Mouse (Mus musculus) megakaryocyte, adult 5-6 weeks (primary cell): ENCODE data around the gene Spred2. TPM values are rescaled to one million over a fixed set of nuclear protein-coding genes. Genes with fewer than 3 reads are reported as not detected.

Source experiments
- ATAC-seq: 2 replicates; pipeline ENCODE4 v1.8.0; 2016; ENCODE audit warnings: mild to moderate bottlenecking, inconsistent platforms; ENCODE audit not compliant: poor library complexity, severe bottlenecking
- total RNA-seq, 2 experiments: library from RNA; stranded (forward) in 1 of 2; stranded (reverse) in 1 of 2; fragments of 153-499, 151-499 nt in 1 of 2; fragments of 221-1000, 200-1000 nt in 1 of 2; gene quantifications; 2 replicates each; pipeline versions ENCODE4 v1.2.3 to v1.2.4; 2015 to 2017

The Spred2 gene
- total RNA-seq (2015) (7.0 and 7.6 TPM in 2 replicates), total RNA-seq (2017) (2.3 and 2.4 TPM in 2 replicates)

- ATAC-seq: peak; percentile 41
Observed at GRCm38 (mm10) chr11:19923888-19924756, at the start of gene Spred2. TSS of gene Spred2 (plus strand) at chr11:19924375.

GRCm38 (mm10) chr11:19875551-19875950, 48.6 kb upstream of the Spred2 start:
- no peak for ATAC-seq

DNA sequence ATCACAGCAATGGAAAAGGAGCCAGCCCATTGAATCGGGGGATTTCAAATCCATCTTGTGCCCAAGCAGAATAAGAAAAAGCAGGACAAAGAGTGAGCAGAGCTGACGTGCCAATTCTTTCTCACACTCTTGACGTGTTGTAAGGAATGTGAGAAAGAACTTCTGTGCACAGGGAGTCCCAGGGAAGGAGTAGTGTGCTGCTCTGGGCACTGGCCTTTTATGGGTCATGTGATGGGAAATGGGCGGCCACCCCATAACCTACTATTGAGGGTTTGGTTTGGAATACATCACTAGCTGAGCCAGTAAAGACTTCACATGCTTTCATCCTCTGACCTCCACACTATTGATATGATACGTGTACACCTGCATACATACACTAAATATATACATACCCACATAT, 48.2 kb upstream of the Spred2 start:
- no peak for ATAC-seq

DNA sequence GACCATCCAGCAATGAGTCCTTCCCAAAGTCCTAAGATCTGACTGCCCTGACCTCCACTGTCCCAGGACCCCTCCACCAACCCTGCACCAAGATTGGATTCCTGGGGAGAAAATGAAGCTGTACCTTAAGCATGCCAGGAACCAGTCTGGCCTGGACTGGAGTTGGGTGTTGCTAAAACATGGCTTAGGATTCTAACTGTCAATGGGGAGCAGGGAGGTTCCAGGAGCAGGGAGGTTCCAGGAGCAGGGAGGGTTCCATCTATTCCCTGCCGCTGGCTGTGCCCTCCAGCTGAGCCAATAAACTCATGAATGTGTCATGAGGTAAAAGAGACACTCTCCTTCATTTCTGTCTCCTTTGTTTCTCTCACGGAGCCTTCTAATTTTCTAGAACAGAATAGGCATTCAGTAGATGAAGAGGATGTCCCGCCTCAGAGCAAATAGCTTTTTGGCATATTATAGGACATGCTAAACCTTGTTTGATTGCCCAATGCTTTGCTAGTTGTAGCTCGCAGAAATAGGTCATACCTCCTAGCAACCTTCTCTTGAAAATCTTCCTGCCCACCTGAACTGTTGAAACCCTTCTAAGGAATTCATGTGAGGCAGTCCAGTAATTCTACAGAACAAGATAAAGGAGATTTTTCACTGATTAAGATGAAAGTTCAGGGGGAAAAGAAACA, 46.8 kb upstream of the Spred2 start:
- ATAC-seq: no peak

DNA sequence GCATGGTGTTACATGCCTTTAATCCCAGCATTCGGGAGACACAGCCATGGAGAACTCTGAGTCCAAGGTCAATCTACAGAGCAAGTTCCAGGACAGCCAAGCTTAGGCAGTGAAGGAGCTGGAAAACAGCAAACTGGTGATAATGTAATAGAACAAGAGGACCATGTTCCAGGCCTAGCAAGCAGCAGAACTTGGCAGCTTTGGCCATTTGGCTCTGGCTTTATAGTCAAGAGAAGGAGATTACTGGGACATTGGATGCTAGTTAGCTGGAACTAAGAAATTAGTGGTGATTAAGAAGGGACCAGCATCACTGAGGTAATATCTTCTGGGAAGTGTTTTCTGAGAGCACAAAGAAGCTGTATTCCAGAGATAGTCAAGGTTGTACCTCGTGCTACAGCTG, 42.8 kb upstream of the Spred2 start:
- no peak for ATAC-seq

- peak; percentile 49; the same call in 1 of the 2 replicates for ATAC-seq
Observed at GRCm38 (mm10) chr11:19890700-19891406, 33.3 kb upstream of the Spred2 start.

GRCm38 (mm10) chr11:19893233-19893632, 30.9 kb upstream of the Spred2 start:
- no peak for ATAC-seq

DNA sequence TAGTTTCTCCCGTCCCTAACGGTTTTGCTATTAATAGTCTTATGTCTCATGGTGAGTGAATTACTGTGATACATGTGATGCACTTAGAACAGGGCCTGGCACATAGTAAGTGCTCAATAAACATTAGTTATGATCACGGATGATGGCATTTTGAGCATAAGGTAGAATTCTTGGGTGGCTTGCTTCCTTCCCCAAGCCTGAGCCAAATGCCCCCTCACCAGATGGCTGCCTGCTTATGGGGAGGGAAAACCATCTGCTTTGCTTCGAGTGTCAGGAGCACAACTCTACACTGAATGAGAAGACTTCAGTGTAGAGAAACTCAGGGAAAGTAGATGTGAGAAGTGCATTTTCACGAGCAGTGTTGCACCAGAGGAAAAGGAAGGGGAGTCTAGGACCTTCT, 24.6 kb upstream of the Spred2 start:
- no peak for ATAC-seq

- no peak for ATAC-seq
Observed at GRCm38 (mm10) chr11:19900712-19901111, 23.5 kb upstream of the Spred2 start.

GRCm38 (mm10) chr11:19911216-19911615, 13.0 kb upstream of the Spred2 start:
- ATAC-seq: no peak

DNA sequence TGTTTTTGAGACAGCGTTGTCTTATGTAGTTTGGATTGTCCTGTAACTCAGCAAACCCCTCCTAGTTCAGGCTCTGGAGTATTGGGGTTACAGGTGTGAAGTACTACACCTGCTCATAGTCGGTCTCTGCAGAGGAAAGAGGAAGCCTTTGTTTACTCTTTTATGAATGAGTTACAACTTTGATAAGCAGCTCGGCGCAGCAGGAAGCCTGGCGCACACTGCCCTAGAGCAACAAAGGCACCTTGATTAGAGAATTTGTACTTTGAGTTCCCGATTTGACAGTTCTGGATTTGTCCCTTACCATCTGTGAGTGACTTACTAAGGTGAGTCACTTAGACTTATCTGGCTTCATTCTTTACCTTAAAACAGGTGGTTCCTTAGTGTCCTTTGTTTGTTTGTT, 12.0 kb upstream of the Spred2 start:
- no peak for ATAC-seq

DNA sequence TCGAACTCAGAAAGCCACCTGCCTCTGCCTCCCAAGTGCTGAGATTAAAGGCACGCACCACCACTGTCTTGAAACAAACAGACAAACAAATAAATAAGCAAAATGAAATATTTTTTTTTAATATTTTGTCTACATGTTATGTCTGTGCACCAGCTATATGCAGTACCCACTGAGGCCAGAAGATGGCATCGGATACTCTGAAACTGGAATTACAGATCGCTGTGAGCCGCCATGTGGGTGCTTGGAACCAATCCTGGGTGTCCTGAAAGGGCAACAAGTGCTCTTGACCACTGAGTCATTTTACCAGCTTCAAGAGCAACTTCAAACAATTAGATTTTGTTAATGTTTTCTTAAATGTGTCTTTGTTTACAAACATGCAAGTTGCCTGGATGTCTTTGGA, 11.5 kb upstream of the Spred2 start:
- no peak; the same call in 1 of the 2 replicates for ATAC-seq

- ATAC-seq: no peak
Observed at GRCm38 (mm10) chr11:19913761-19914160, 10.4 kb upstream of the Spred2 start.

- no peak for ATAC-seq
Observed at GRCm38 (mm10) chr11:19917381-19918245, 6.6 kb upstream of the Spred2 start.

DNA sequence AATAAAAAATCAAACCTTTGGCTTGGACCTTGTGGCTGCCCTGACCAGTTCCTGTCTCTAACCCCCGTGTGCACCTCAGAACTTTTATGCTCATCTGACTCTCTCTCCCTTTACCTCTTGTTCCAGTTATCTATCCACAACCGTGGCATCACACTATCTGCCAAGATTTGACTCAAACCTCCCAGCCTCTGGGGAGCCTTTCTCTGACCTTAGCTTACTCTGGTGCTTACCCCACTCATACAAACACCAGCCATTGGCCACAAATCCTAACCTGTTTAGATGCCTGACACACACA, 6.0 kb upstream of the Spred2 start:
- no peak for ATAC-seq

GRCm38 (mm10) chr11:19919460-19919784, 4.8 kb upstream of the Spred2 start:
- ATAC-seq: peak; percentile 5

- peak; percentile 69 for ATAC-seq
Observed at GRCm38 (mm10) chr11:19919785-19920671, 4.1 kb upstream of the Spred2 start.

- ATAC-seq: no peak
Observed at GRCm38 (mm10) chr11:19921723-19922122, 2.5 kb upstream of the Spred2 start.

- ATAC-seq: no peak
Observed at GRCm38 (mm10) chr11:19922208-19922607, 2.0 kb upstream of the Spred2 start.

- ATAC-seq: no peak
Observed at GRCm38 (mm10) chr11:19924757-19925148, 578 bp downstream of the Spred2 start.
